Mouse (Mus musculus): ENCODE data around the gene Mrln.

Gene Mrln

DNA sequence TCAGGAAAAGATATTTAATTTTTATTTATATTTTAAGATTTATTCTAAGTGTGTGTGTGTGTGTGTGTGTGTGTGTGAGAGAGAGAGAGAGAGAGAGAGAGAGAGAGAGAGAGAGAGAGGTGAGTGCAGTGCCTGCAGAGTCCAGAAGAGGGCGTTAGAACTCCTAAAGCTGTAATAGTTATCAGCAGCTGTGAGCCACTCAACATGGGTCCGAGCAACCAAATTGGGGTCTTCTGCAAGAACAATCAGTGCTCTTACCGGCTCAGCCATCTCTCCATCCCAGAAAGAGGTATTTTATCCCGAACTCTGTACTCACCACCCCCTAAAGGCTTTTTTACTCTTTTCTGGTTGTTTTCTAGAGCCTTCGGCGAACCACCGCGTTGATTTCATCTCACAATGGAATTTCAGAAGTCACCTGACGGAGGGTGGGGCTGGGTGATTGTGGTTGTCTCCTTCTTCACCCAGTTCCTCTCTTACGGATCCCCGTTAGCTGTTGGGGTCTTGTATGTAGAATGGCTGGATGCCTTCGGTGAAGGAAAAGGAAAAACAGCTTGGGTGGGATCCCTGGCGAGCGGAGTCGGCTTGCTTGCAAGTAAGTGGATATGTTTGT is 51.2 kb downstream of the Mrln start:
- DNase-seq (ENCODE audit: low read depth): no peak

DNA sequence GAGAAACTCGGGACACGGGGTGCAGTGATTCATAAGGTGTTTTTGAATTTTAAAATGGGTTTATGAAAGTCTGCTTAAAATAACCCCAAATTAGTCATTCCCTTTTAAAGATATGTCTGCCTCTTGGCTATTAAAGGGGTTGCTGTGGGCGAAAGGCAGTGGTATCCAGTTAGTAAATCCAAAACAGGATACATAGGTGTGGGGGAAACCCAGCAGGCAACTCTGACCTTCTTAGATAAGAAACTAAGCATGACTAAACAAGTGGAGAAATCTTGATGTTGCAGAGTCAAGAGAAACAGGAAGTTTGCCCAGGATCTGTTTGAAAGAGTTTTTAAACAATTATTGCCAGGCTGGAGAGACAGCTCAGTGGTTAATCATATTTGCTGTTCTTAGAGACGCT is 52.6 kb downstream of the Mrln start:
- DNase-seq (ENCODE audit: low read depth): no peak

DNA sequence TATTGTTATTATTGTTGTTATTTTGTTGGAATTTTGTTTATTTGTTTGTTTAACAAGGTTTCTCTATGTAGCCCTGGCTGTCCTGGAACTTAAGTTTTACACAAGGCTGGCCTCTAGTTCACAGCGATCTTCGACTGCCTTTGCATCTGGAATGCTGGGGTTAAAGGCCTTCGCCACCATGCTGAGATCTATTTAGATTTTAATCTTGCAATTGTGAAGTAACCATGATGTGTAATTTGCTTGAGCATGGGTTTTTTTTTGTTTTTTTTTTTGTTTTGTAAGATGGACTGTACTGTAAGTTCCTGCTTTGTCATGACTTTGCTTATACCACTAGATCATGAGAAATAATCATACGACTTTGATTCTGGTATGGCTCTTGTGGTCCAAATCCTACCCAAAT is 56.4 kb downstream of the Mrln start:
- DNase-seq (ENCODE audit: low read depth): no peak

DNA sequence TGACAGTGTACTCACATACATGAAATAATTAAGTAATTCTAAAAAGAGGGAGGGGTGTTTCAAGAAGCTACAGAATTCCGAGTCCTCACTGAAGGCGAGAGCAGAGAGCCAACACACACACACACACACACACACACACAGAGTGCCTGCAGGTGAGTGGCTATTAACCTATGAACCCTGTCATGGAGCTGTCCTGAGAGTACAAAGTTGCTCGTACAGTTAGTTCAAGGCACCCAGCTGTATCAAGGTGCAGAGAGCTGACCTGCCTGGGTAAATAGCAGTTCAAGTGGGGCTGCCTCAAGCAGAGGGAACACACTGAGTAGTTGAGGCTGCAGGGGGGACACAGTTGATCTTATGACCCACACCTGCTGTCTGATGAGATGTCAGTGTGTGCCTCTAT is 57.6 kb downstream of the Mrln start:
- DNase-seq (ENCODE audit: low read depth): no peak

DNA sequence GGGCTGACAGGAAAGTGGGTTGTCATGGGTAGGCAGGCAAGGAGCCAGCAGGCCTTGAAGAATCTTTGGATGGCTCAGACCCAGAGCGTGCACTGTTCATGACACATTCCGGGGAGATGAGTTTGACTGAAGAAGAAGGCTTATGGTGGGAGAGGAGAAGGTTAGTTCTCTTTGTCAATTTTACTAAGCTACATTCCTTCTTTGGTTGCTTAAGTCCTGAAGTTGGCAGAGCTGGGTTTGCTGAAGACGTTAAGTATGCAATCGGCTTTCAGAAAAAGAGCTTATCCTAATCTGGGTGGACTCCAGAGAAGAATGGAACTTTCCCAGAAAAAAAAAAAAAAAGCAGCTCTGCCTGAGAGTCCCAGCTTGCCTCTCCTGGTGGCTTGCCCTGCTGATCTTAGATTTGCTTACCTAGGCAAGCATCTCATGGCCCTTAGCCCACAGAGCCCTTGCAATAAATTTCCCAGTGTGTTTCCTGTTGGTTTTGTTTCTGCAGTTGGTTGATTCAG is 59.3 kb downstream of the Mrln start:
- DNase-seq (ENCODE audit: low read depth): peak; percentile 88

DNA sequence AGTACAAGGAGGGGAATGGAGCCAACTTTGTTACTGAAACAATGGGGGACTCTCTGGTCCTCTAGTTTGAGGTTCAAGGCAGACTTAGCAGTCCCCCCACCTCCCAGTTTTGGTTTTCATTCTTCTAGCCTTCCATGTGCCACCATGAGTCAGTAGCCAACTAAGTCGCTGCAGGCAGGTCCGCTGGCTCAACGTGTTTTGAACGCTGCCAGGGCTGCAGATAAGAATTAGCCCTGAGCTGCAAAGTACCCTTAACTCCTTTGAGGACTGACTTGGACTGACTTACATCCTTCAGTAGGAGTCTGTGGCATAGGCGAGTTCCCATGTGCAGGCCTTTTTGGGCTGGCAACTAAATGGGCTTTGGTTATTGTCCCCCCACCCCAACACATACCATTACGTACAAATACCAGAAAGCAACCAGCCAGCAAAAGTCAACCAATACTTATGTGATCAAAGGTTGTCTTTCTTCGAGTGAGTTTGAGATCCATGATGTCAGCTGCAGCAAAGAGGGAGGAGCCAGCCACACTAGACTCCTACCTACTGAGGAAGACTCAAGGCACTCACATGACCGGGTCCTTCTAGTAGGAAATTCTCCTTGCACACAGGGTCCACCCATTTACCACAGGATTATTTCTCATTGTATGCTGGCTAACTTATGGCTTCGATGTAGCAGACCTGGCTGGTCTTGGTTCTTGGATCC is 60.0 kb downstream of the Mrln start:
- no peak for DNase-seq (ENCODE audit: low read depth)

DNA sequence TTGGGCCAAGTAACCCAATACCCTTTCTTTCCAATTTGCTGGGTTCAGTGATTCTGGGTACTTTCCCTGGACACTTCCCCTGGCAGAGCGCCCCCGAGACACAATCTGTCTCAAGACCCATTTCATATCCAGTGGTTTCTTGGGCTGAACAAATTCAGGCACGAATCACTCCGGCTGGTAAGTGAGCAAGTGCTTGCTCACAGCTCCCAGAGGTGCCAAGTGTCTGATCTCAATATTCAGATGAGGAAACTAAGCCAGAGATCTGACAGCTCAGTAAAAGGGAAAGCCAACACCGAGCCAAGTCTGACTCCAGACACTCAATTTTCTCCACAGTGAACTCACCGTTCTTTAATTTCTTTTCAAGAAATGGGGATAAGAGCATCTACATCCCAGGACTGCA is 62.0 kb downstream of the Mrln start:
- peak; percentile 96 for DNase-seq (ENCODE audit: low read depth)

DNA sequence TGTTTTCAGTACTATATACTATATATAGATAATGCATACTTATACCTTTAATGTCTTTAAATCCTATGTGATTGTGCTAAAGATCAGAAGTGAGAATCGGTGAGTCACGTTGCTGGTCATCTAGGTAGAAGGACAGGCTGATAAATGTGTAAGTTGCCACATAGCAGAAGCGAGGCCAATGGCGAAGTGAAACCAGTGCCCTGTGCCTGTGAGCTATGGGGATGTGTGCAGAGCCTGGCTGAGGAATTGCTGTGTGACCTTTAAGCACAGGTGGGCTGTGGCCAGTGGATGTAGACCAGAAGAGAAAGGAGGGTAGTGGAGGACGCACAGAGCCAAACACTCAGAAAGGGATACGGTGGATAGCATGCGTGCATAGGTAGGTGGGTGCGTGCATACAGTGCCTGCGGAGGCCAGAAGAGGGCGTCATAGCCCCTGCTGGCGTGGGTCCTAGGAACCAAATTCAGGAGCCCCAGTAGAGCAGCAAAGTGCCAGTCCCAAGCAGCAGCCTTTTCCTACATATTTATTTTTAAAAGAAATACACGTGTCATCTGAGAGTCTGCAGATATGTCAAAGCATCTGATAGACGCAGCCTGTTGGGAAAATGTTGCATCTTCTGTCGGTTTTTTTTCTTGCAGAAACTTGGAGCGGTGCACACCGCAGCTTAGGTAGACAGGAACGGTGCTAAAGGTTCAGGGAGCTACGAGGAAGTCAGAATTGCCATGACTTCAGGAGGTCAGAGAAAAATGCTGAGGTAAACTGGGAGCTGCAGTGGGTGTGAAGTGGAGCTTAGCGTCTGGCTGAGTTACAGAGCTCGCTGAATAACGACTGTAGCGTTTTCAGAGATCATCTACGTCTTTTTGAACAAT is 64.3 kb downstream of the Mrln start:
- no peak for DNase-seq (ENCODE audit: low read depth)
